Mouse (Mus musculus): ENCODE measurements at regions not wholly inside any gene's neighbourhood (a gene's known extent, or its start where the extent isn't known, plus 50 kb on each side); places are given as distances from the start of the nearest gene placed in this dataset.

- no peak for TF ChIP-seq CTCF (IDR thresholded peaks at IDR 0.05; ENCODE audit: low read depth, low read length)
- no peak for TF ChIP-seq POLR2AphosphoS5 (IDR thresholded peaks at IDR 0.05; ENCODE audit: insufficient replicate concordance, low read depth, low read length)
- TF ChIP-seq GATA1 (IDR thresholded peaks at IDR 0.05; ENCODE audit: borderline replicate concordance, low read length) = no peak
- no peak for TF ChIP-seq GATA2 (IDR thresholded peaks at IDR 0.05; ENCODE audit: borderline replicate concordance, low read depth, low read length)
- TF ChIP-seq TAL1 (conservative IDR thresholded peaks at IDR 0.05; ENCODE audit: low read depth, low read length) = no peak
- Histone ChIP-seq H3K36me3 (replicated peaks) (no peaks in the 10 kb centered on the region), H3K4me1 (ENCODE audit: insufficient read depth, low read depth, low read length) (no peaks in the 10 kb centered on the region), H3K4me3 (ENCODE audit: low read depth, low read length) (no peak overlapping the region), H3K27me3 (ENCODE audit: insufficient read depth, low read length) (no peaks in the 10 kb centered on the region), H3K9me3 (replicated peaks) (no peaks in the 10 kb centered on the region)
- DNase-seq (ENCODE audit: low spot score) = no peak
- no peak for ATAC-seq (ENCODE audit: extremely low read depth, insufficient number of reproducible peaks, low FRiP score, poor library complexity, severe bottlenecking)
Observed at GRCm38 (mm10) chr5:42659994-42660393, 573.0 kb upstream of the Cpeb2 start.

DNA sequence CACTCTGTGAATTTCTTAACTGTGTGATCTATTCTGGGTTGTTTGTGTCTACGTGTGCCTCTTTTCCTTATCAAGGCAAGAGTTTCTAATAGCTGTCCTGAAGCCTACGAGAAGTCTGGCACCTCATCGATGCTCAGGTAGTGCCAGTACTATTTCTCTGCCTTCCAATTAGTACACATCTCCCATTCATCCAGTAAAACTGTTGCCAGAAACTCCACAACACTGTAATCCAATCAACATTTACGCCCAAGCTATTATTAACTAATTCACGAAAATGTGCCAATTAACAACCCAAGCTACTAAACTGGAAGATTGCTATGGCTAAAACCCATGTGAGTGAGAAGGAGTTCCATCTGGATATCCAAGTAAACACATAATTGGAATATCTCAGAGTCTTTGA lies 553.4 kb upstream of the Cpeb2 start:
- Histone ChIP-seq H3K4me1 (ENCODE audit: insufficient read depth, low read depth, low read length) (no peaks in the 10 kb centered on the region), H3K27me3 (ENCODE audit: insufficient read depth, low read length) (no peaks in the 10 kb centered on the region), H3K9me3 (replicated peaks) (no peaks in the 10 kb centered on the region), H3K36me3 (replicated peaks) (no peaks in the 10 kb centered on the region), H3K4me3 (ENCODE audit: low read depth, low read length) (no peak overlapping the region)
- no peak for TF ChIP-seq GATA2 (IDR thresholded peaks at IDR 0.05; ENCODE audit: borderline replicate concordance, low read depth, low read length)
- no peak for TF ChIP-seq TAL1 (conservative IDR thresholded peaks at IDR 0.05; ENCODE audit: low read depth, low read length)
- no peak for TF ChIP-seq POLR2AphosphoS5 (IDR thresholded peaks at IDR 0.05; ENCODE audit: insufficient replicate concordance, low read depth, low read length)
- DNase-seq (ENCODE audit: low spot score) = no peak
- no peak for ATAC-seq (ENCODE audit: extremely low read depth, insufficient number of reproducible peaks, low FRiP score, poor library complexity, severe bottlenecking)

DNA sequence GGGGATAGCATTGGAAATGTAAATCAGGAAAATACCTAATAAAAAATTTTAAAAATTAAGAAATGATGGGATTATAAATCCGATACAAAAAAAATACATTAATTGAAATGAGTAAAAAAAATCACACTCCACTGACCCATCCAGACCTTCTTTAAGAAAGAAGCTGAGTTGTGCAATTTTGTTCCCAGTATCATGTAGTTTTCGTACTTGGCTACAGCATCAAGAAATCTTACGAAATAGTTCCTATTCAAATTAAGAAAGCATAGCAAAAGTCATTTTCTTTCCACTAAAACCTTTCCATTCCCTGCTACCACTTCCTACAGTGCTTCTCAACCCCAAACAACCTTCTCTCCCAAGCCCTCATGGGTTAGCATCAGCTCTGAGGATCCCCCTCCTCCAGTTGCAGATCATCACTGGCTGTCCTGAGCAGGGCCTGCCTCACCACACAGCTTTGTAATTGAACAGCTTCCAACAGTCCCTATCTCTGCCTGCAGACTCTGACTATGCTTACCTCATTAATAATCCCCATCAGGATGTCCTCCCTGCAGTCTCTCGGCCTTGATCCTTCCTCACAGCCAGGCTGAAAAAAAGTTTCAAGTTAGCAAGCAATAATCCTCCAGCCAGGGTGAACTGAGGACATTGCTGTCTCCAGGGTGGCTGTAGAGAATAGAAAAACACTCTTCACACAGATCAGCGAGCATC lies 547.5 kb upstream of the Cpeb2 start:
- Histone ChIP-seq H3K4me1 (ENCODE audit: insufficient read depth, low read depth, low read length) (no peaks in the 10 kb centered on the region), H3K27me3 (ENCODE audit: insufficient read depth, low read length) (no peaks in the 10 kb centered on the region), H3K36me3 (replicated peaks) (no peaks in the 10 kb centered on the region), H3K4me3 (ENCODE audit: low read depth, low read length) (no peak overlapping the region), H3K9me3 (replicated peaks) (no peaks in the 10 kb centered on the region)
- no peak for DNase-seq (ENCODE audit: low spot score)
- TF ChIP-seq POLR2AphosphoS5 (IDR thresholded peaks at IDR 0.05; ENCODE audit: insufficient replicate concordance, low read depth, low read length) (no peak), GATA2 (IDR thresholded peaks at IDR 0.05; ENCODE audit: borderline replicate concordance, low read depth, low read length) (no peak), TAL1 (conservative IDR thresholded peaks at IDR 0.05; ENCODE audit: low read depth, low read length) (no peak), GATA1 (IDR thresholded peaks at IDR 0.05; ENCODE audit: borderline replicate concordance, low read length) (no peak), CTCF (IDR thresholded peaks at IDR 0.05; ENCODE audit: low read depth, low read length) (no peak)
- ATAC-seq (ENCODE audit: extremely low read depth, insufficient number of reproducible peaks, low FRiP score, poor library complexity, severe bottlenecking) = no peak

DNA sequence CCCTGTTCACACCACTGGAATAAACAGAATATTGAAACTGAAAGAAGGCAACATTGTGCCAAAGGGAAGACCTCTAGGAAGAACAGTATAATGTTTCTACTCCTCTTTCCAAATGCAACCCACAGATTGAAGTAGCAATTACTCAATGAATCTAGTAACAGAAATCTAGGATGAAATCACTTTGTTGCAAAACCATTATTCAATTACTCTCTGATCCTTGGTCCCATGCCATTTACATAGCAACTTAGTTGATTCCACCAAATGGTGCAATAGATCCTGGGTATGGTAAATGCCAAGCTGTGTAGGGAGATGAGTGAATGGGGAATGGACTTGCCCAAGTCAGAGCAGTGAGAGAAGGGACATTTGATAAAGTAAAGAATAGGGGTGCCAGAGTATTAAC lies 545.8 kb upstream of the Cpeb2 start:
- H3K4me3 ChIP-seq (ENCODE audit: low read depth, low read length) = no peak overlapping the region
- no peaks in the 10 kb centered on the region for H3K4me1 ChIP-seq (ENCODE audit: insufficient read depth, low read depth, low read length)
- ATAC-seq (ENCODE audit: extremely low read depth, insufficient number of reproducible peaks, low FRiP score, poor library complexity, severe bottlenecking) (no peak), DNase-seq (ENCODE audit: low spot score) (no peak)
- no peaks in the 10 kb centered on the region for H3K36me3 ChIP-seq (replicated peaks)
- no peak for TF ChIP-seq GATA2 (IDR thresholded peaks at IDR 0.05; ENCODE audit: borderline replicate concordance, low read depth, low read length)
- TF ChIP-seq POLR2AphosphoS5 (IDR thresholded peaks at IDR 0.05; ENCODE audit: insufficient replicate concordance, low read depth, low read length) = no peak
- no peak for TF ChIP-seq CTCF (IDR thresholded peaks at IDR 0.05; ENCODE audit: low read depth, low read length)
- TF ChIP-seq TAL1 (conservative IDR thresholded peaks at IDR 0.05; ENCODE audit: low read depth, low read length) = no peak
- TF ChIP-seq GATA1 (IDR thresholded peaks at IDR 0.05; ENCODE audit: borderline replicate concordance, low read length) = no peak
- H3K9me3 ChIP-seq (replicated peaks) = no peaks in the 10 kb centered on the region
- no peaks in the 10 kb centered on the region for H3K27me3 ChIP-seq (ENCODE audit: insufficient read depth, low read length)
